11 mouse cellular contexts compared by ENCODE assay signal in the genomic region with DNA sequence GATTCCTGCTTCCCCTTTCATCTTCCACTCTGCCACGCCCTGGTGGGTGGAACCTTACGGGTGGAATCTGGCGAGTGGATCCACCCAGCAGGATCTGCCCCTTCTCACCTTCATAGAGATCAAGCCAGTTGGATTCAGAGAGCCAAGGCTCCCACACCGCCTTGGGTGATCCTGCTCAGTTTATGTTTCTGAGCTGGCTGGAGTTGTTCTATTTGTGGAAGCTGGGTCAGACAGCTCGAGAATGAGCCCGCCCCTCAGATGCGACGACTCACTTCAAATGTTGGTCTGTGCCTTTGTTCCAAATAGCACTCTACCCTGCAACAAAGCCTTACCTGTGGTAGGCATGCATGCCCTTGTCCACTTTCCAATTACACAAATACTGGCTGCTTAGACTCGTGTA. TPM values are rescaled to one million over a fixed set of nuclear protein-coding genes. Genes with fewer than 3 reads are reported as not detected.
DNase-seq lines count a peak whose midpoint lies in the region; ATAC-seq and TF ChIP-seq lines count a peak whose summit lies in the region.
"Had no signal": no experiment of that assay in that cellular context is flagged by ENCODE, and none has a peak within 500 bp of the region (broad histone marks: within the 10 kb centered on the region; RNA-seq: fewer than 3 reads in every experiment).

No protein-coding gene starts in this region.

- H3K9ac ChIP-seq in heart, embryonic 12.5 days: no peak overlapping the region
- H3K9ac ChIP-seq in forebrain, embryonic 12.5 days: 0 out of 2 replicates have a peak overlapping the region, but pooled peaks have one; percentile 8
- no peak overlapping the region; the same call in 1 of the 2 replicates for H3K9ac ChIP-seq in heart, postnatal 0 days (replicated peaks; ENCODE audit: low read depth, low read length)
- peak overlapping the region; percentile 88 for H3K9ac ChIP-seq in midbrain, embryonic 16.5 days (ENCODE audit: low read depth, low read length)
- H3K9ac ChIP-seq: liver, embryonic 15.5 days had no signal

- TF ChIP-seq EP300 in heart, postnatal 0 days (IDR thresholded peaks at IDR 0.05; ENCODE audit: low read depth): no peak

- H3K4me3 ChIP-seq in heart, embryonic 10.5 days: no peak overlapping the region
- no peak overlapping the region for H3K4me3 ChIP-seq in heart, embryonic 12.5 days
- H3K4me3 ChIP-seq in forebrain, embryonic 12.5 days (replicated peaks): peak overlapping the region; percentile 79
- no peak overlapping the region for H3K4me3 ChIP-seq in heart, postnatal 0 days (ENCODE audit: low read depth, low read length)
- H3K4me3 ChIP-seq in midbrain, embryonic 16.5 days (ENCODE audit: low read depth, low read length): peak overlapping the region; percentile 92
- H3K4me3 ChIP-seq: liver, embryonic 15.5 days had no signal

- H3K27me3 ChIP-seq in heart, embryonic 10.5 days (ENCODE audit: insufficient read depth, poor library complexity, severe bottlenecking): peaks cover 63% of the 10 kb centered on the region
- H3K27me3 ChIP-seq in heart, embryonic 12.5 days (replicated peaks): peaks cover 42% of the 10 kb centered on the region
- H3K27me3 ChIP-seq in forebrain, embryonic 12.5 days: peaks cover 12% of the 10 kb centered on the region
- peaks cover 33% of the 10 kb centered on the region for H3K27me3 ChIP-seq in heart, postnatal 0 days (ENCODE audit: control insufficient read depth, insufficient read depth, low read length)
- no peaks in the 10 kb centered on the region for H3K27me3 ChIP-seq in midbrain, embryonic 16.5 days (ENCODE audit: control insufficient read depth, insufficient read depth, low read depth, low read length)

- no peaks in the 10 kb centered on the region for H3K9me3 ChIP-seq in heart, embryonic 10.5 days
- no peaks in the 10 kb centered on the region for H3K9me3 ChIP-seq in heart, embryonic 12.5 days (replicated peaks)
- no peaks in the 10 kb centered on the region for H3K9me3 ChIP-seq in forebrain, embryonic 12.5 days
- no peaks in the 10 kb centered on the region for H3K9me3 ChIP-seq in heart, postnatal 0 days (replicated peaks; ENCODE audit: control insufficient read depth, low read length)
- no peaks in the 10 kb centered on the region for H3K9me3 ChIP-seq in midbrain, embryonic 16.5 days (replicated peaks; ENCODE audit: control insufficient read depth, low read length, poor library complexity, severe bottlenecking)
- H3K9me3 ChIP-seq: liver, embryonic 15.5 days had no signal

- 44% methylated on average over 9 of the region's 9 CpGs for WGBS in heart, embryonic 10.5 days
- 41% methylated on average over 9 of the region's 9 CpGs for WGBS in heart, embryonic 12.5 days
- whole genome bisulfite sequencing in forebrain, embryonic 12.5 days: 75% methylated on average over 9 of the region's 9 CpGs
- WGBS in heart, postnatal 0 days: 28% methylated on average over 9 of the region's 9 CpGs
- WGBS in midbrain, embryonic 16.5 days: 39% methylated on average over 9 of the region's 9 CpGs

- ATAC-seq in heart, embryonic 12.5 days (ENCODE audit: insufficient number of reproducible peaks, low FRiP score): no peak
- ATAC-seq in forebrain, embryonic 12.5 days (ENCODE audit: low FRiP score): no peak
- peak; percentile 49; the same call in 1 of the 2 replicates for ATAC-seq in heart, postnatal 0 days (ENCODE audit: insufficient read depth, low read depth)
- no peak for ATAC-seq in midbrain, embryonic 16.5 days

- H3K27ac ChIP-seq in heart, embryonic 10.5 days: peak overlapping the region; percentile 24; the same call in 1 of the 2 replicates
- no peak overlapping the region; the same call in 1 of the 2 replicates for H3K27ac ChIP-seq in heart, embryonic 12.5 days (ENCODE audit: poor library complexity, severe bottlenecking)
- peak overlapping the region; percentile 50 for H3K27ac ChIP-seq in forebrain, embryonic 12.5 days
- no peak overlapping the region for H3K27ac ChIP-seq in heart, postnatal 0 days (ENCODE audit: low read depth)
- H3K27ac ChIP-seq in midbrain, embryonic 16.5 days (ENCODE audit: low read length): peak overlapping the region; percentile 28
- H3K27ac ChIP-seq: liver, embryonic 15.5 days had no signal

- no peak for TF ChIP-seq CTCF in heart, postnatal 0 days (IDR thresholded peaks at IDR 0.05; ENCODE audit: low read depth)

- no peak overlapping the region; the same call in 1 of the 2 replicates for H3K4me2 ChIP-seq in heart, embryonic 12.5 days
- H3K4me2 ChIP-seq in forebrain, embryonic 12.5 days: peak overlapping the region; percentile 96
- H3K4me2 ChIP-seq in heart, postnatal 0 days (ENCODE audit: low read depth, low read length): peak overlapping the region; percentile 23; the same call in 1 of the 2 replicates
- peak overlapping the region; percentile 71 for H3K4me2 ChIP-seq in midbrain, embryonic 16.5 days (ENCODE audit: low read length)
- H3K4me2 ChIP-seq: liver, embryonic 15.5 days had no signal

- peaks cover 38% of the 10 kb centered on the region for H3K4me1 ChIP-seq in heart, embryonic 10.5 days
- H3K4me1 ChIP-seq in heart, embryonic 12.5 days (replicated peaks): peaks cover 37% of the 10 kb centered on the region
- peaks cover 62% of the 10 kb centered on the region for H3K4me1 ChIP-seq in forebrain, embryonic 12.5 days
- peaks cover 28% of the 10 kb centered on the region; the same call in 1 of the 2 replicates for H3K4me1 ChIP-seq in heart, postnatal 0 days (ENCODE audit: control insufficient read depth, insufficient read depth)
- H3K4me1 ChIP-seq in midbrain, embryonic 16.5 days (ENCODE audit: control insufficient read depth, insufficient read depth, low read length): peaks cover 47% of the 10 kb centered on the region

- no peaks in the 10 kb centered on the region for H3K36me3 ChIP-seq in heart, embryonic 10.5 days
- H3K36me3 ChIP-seq in heart, embryonic 12.5 days: no peaks in the 10 kb centered on the region
- no peaks in the 10 kb centered on the region; the same call in 1 of the 2 replicates for H3K36me3 ChIP-seq in forebrain, embryonic 12.5 days (replicated peaks)
- no peaks in the 10 kb centered on the region for H3K36me3 ChIP-seq in heart, postnatal 0 days (replicated peaks; ENCODE audit: control insufficient read depth, insufficient read depth, low read length)
- H3K36me3 ChIP-seq in midbrain, embryonic 16.5 days (ENCODE audit: control insufficient read depth, insufficient read depth, low read length): no peaks in the 10 kb centered on the region
- H3K36me3 ChIP-seq: liver, embryonic 15.5 days had no signal

- no peak for DNase-seq in heart, embryonic 10.5 days (ENCODE audit: low spot score)
- peak; percentile 39 for DNase-seq in heart, postnatal 0 days (ENCODE audit: low spot score)
- no peak for DNase-seq in embryo, embryonic 9.5 days (ENCODE audit: extremely low spot score)
- DNase-seq in testis, postnatal 14 days (ENCODE audit: low spot score): no peak
- DNase-seq: kidney, adult 2 months; layer of hippocampus, postnatal 36 days; thymus, postnatal 36 days had no signal

RNA-seq across cellular contexts. Expression of a gene that starts 4.4 kb away (rescaled TPM):
- polyA plus RNA-seq in heart, embryonic 10.5 days (2016; fragmentation: Nextera tagmentation; extraction: Ambion mirVana): 2.1 and 2.3 TPM in 2 replicates
- 3.0 and 3.4 TPM in 2 replicates for polyA plus RNA-seq in heart, embryonic 12.5 days (2016; fragmentation: Nextera tagmentation; extraction: Ambion mirVana)
- 63.5 and 65.1 TPM in 2 replicates for polyA plus RNA-seq in forebrain, embryonic 12.5 days (2016; fragmentation: Nextera tagmentation; extraction: Ambion mirVana)
- total RNA-seq in heart, postnatal 0 days (2014; rRNA removed; ENCODE audit: low replicate concordance): 1.5 and 3.7 TPM in 2 replicates
- polyA plus RNA-seq in heart, postnatal 0 days (2015; fragmentation: Nextera tagmentation; extraction: Ambion mirVana): 1.8 and 2.5 TPM in 2 replicates
- 140 and 155 TPM in 2 replicates for polyA plus RNA-seq in midbrain, embryonic 16.5 days (2015; fragmentation: Nextera tagmentation; extraction: Ambion mirVana)

RNA-seq across cellular contexts. Expression of a gene that starts 33.2 kb away (rescaled TPM):
- 11.1 and 30.6 TPM in 2 replicates for polyA plus RNA-seq in heart, embryonic 10.5 days (2016; fragmentation: Nextera tagmentation; extraction: Ambion mirVana)
- polyA plus RNA-seq in heart, embryonic 12.5 days (2016; fragmentation: Nextera tagmentation; extraction: Ambion mirVana): 2.5 and 3.1 TPM in 2 replicates
- polyA plus RNA-seq in forebrain, embryonic 12.5 days (2016; fragmentation: Nextera tagmentation; extraction: Ambion mirVana): 4.5 and 4.8 TPM in 2 replicates
- not detected in 2 replicates for total RNA-seq in heart, postnatal 0 days (2014; rRNA removed; ENCODE audit: low replicate concordance)
- 0.25 and 0.40 TPM in 2 replicates for polyA plus RNA-seq in heart, postnatal 0 days (2015; fragmentation: Nextera tagmentation; extraction: Ambion mirVana)
- polyA plus RNA-seq in midbrain, embryonic 16.5 days (2015; fragmentation: Nextera tagmentation; extraction: Ambion mirVana): 1.1 and 1.2 TPM in 2 replicates
- total RNA-seq: layer of hippocampus, postnatal 36 days had no signal

Comparison
In these comparisons a context has a peak if more than half of its experiments do, and no peak if none do; other contexts are left out.
1. H3K27ac ChIP-seq: peak in heart, embryonic 10.5 days (single experiment), forebrain, embryonic 12.5 days (single experiment) and midbrain, embryonic 16.5 days (single experiment); none in heart, embryonic 12.5 days (single experiment) and heart, postnatal 0 days (single experiment).
2. H3K4me3 ChIP-seq: peak in forebrain, embryonic 12.5 days (single experiment) and midbrain, embryonic 16.5 days (single experiment); none in heart, embryonic 10.5 days (single experiment), heart, embryonic 12.5 days (single experiment) and heart, postnatal 0 days (single experiment).
3. H3K9ac ChIP-seq: peak in forebrain, embryonic 12.5 days (single experiment) and midbrain, embryonic 16.5 days (single experiment); none in heart, embryonic 12.5 days (single experiment) and heart, postnatal 0 days (single experiment).
4. RNA of a gene that starts 4.4 kb away (polyA plus RNA-seq): 140 to 155 TPM in midbrain, embryonic 16.5 days and 63.5 to 65.1 TPM in forebrain, embryonic 12.5 days; 3.0 to 3.4 TPM in heart, embryonic 12.5 days, 1.8 to 2.5 TPM in heart, postnatal 0 days and 2.1 to 2.3 TPM in heart, embryonic 10.5 days; every median in the first group is over 10 times any median in the second.